Mouse (Mus musculus) A20 (cell line): ENCODE results near the gene Lrpprc.

Experiments used
- DNase-seq: peaks from one replicate; pipeline ENCODE4 v3.0.0-alpha.2; 2011; ENCODE audit warnings: low read depth, low spot score

The Lrpprc gene

DNA sequence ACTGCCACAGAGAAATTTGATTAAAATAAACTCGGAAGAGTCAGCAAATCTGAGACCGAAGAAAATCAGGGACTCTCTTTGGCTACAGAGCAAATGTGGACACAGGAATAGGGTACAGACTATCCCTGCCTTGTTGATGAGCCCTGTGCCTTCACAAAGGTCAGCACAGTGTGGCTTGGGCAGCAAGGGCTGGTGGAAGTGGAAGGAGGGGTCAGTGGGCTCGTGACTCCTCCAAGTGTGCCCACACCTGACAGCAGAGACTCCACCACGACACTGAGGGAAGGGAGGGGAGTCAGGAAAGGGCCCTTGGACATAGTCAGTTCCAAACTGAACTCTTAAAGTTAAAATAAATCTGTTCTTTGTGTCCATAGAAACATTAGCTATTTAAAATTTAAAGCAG, 75.7 kb downstream of the Lrpprc start:
- no peak for DNase-seq

- no peak for DNase-seq
Measured at GRCm38 (mm10) chr17:84713563-84714164, 76.9 kb downstream of the Lrpprc start.

GRCm38 (mm10) chr17:84709403-84709851, 81.2 kb downstream of the Lrpprc start:
- no peak for DNase-seq

DNA sequence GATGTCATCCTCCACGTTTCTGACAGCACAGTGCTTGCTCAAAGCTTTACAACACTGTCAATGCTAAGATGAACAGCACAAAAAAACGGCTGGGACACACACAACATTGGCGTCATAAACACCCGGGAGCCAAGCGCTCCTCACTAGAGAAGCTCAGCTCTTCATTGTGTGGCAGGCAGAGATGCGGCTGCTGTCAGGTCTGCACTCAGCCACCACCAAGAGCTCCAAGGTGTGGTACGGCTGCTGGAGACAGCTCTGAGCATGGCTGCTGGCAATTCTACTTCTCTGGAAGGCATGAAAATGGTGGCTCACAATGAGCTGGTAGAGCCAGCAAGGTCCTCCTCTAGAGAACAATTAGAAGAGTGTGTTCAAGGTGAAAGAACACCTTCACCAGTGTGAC, 81.8 kb downstream of the Lrpprc start:
- DNase-seq: no peak

DNA sequence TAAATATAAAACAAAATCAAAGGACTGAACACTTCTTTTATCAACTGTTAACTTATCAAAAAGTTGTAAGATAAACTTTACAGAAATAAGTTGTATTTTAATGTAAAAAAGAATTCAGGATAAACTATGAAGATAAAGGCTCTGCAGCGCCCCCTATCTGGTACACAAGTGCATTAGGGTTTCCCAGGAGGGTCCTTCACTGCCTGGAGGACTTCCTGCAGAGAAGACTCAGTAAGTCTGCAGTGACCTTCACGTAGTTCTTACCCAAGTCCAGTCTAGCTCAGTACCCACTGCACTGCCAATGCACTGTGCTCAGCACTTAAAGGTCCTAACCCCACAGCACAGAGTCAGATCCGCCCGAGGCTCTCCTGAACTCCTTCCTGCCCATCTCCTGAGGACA, 83.2 kb downstream of the Lrpprc start:
- DNase-seq: peak; percentile 37

DNA sequence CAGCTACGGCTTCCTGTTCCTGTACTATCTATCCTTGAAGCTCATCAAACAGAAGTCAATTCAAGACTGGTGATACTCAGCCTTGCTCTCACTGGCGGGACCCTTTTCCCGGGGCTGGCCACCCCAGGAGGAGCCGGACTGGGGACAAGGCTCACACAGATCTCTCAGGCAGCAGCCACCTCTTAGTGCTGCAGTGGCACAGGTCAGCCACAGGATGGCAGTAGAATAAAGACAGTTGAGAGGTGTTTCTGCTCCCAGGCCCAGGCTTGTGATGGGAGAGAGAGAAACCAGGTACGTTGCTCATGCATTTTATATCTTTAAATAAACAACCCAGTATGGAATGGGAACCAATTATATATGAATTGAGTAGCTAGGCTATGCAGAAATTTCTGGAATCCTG, 91.9 kb downstream of the Lrpprc start:
- DNase-seq: peak; percentile 56

- no peak for DNase-seq
Measured at GRCm38 (mm10) chr17:84696537-84696936, 94.1 kb downstream of the Lrpprc start.

DNA sequence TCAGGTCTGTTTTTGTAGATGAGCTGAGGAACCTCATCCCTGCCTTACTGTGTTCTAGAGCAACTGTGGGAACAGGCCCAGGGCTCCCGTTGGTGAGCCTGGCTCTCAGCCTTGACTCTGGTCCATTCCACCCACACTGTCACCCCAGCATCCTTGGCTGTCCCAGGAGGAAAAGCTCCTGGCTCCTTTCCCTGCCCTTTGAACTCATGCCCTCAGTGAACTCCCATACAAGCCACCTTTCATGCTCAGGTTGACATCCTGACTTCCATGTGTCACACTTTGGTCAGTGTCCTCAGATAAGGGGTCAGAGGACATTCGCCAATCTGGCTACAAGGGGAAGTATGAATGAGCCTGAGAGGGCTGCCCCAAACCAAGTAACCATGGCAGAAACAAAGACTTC, 96.8 kb downstream of the Lrpprc start:
- DNase-seq: no peak

GRCm38 (mm10) chr17:84690111-84690510, 100.5 kb downstream of the Lrpprc start:
- no peak for DNase-seq

DNA sequence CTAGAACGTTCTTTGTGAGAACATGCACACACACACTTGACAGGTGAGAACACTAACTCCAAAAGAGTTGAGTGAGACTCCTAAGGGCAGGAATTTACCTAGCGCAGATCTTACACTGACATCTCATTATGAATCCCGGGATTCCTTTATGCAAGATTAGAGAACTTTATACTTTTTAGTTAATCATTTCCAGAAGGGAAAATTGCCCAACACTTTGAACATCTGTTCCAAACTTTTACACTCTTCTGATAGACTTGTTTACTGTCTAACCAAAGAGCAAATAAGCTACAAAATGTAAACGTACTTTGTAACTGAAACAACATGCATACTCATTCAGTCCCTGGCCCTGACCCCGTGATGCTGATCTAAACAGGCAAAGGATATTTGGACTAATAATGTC, 101.3 kb downstream of the Lrpprc start:
- DNase-seq: no peak

- DNase-seq: no peak
Measured at GRCm38 (mm10) chr17:84688834-84689233, 101.8 kb downstream of the Lrpprc start.

- no peak for DNase-seq
Measured at GRCm38 (mm10) chr17:84687994-84688393, 102.6 kb downstream of the Lrpprc start.

DNA sequence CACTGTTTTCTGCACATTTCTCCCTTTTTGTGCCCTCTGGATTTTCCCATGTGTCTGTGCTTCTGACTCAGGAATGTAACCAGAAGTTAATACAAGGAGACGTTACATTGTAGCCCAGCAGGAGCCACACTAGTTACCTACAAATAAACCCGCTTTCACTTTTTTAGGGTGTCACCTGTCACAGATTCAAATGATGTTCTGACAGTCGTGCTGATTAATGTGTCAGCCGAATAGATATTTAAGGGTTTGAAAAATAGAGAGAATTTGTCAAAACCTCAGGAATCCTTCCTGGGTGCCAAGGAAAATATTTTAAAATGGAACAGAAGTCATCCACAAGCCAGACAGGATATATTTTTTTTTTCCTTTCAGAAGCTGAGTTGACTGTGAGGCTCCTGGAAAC, 105.3 kb downstream of the Lrpprc start:
- DNase-seq: no peak

DNA sequence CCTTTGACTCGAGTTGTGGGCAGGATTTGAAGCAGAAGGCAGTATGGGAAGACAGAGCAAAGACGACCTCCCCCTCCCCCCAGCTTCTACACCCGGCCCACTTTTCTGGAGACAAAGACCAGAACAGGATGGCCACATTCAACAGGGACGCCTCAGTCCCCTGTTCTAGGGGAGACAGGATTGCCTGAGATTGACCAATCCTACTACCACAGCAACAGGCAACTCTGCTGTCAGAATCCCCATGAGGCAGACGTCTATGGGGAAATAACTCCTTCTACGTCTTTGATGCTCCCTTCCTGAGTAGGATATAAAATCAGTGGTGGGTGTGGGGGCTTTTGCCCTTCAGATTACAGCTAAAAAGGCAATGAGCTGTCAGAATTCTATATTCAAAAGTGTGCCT, 106.3 kb downstream of the Lrpprc start:
- no peak for DNase-seq

GRCm38 (mm10) chr17:84682734-84683717, 107.6 kb downstream of the Lrpprc start, which contains the start of gene Abcg5:
TSS of gene Abcg5 (minus strand) at chr17:84683011.
- no peak for DNase-seq

- DNase-seq: no peak
Measured at GRCm38 (mm10) chr17:84681670-84682069, 108.9 kb downstream of the Lrpprc start.

DNA sequence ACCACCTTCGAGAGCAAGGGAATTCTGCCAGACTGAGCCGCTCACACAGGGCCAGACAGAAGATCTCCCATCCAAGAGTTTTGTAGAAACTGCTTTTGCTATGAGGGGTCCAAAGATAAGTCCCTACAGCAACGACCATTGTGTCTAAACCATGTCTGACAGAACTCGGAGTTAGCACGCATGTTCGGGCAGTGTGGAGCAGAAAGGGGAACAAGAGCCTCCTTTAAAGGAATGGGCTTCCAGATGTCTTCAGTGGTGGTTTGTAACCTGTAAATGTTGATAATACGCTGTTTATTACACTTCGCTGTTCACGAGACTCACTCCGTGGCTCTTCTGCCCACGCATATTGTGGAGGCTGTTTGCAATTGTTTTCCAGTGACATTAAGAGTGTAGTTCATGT, 113.0 kb downstream of the Lrpprc start:
- DNase-seq: no peak

DNA sequence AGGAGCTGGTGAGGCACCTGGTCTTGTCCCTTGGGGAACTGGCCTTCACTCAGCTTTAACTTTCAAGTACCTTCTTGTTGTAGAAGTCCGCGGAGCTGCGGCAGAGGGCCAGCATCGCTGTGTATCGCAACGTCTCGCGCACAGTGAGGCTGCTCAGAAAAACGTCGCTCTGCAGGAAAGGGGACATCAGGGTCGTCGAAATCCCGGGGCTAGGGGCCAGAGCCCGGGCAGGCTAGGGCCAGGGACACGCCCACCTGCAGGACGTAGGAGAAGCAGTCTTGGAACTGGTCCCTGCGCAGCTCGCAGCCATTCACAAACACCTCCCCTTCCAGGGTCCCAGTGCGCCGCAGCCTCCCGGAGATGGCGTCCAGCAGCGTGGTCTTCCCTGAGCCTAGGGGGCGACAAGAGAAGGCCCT, 114.6 kb downstream of the Lrpprc start, which contains the start of gene Abcg8:
Gene Abcg8, plus strand, starts transcription at position 352 of the 416 bp plus-strand sequence.
- no peak for DNase-seq

- DNase-seq: no peak
Measured at GRCm38 (mm10) chr17:84675204-84675603, 115.4 kb downstream of the Lrpprc start.

GRCm38 (mm10) chr17:84674048-84674447, 116.5 kb downstream of the Lrpprc start:
- DNase-seq: no peak

GRCm38 (mm10) chr17:84672376-84673369, 117.9 kb downstream of the Lrpprc start:
- peak; percentile 9 for DNase-seq
